Mouse (Mus musculus) right cerebral cortex, postnatal 4 days (tissue): ENCODE data around the gene Gm43552.
A peak's percentile ranks its signal among the peaks of the same experiment; 100 is the strongest.
"Not testable (repeated sequence)": the region's sequence is repeated elsewhere in the genome, so short reads cannot be mapped to it uniquely, and the experiment has no call there.

Experiments used
- DNase-seq: peaks from one replicate; pipeline ENCODE4 v3.0.0-alpha.2; 2022

Gene Gm43552

GRCm38 (mm10) chr5:65492716-65493531, at the start of gene Gm43552:
Gm43552 (minus strand) TSS chr5:65492833.
- DNase-seq: peak; percentile 90

GRCm38 (mm10) chr5:65541889-65542288, 49.3 kb upstream of the Gm43552 start:
- DNase-seq: no peak

GRCm38 (mm10) chr5:65539786-65540185, 47.2 kb upstream of the Gm43552 start:
- no peak for DNase-seq

GRCm38 (mm10) chr5:65538829-65539228, 46.2 kb upstream of the Gm43552 start:
- no peak for DNase-seq

DNA sequence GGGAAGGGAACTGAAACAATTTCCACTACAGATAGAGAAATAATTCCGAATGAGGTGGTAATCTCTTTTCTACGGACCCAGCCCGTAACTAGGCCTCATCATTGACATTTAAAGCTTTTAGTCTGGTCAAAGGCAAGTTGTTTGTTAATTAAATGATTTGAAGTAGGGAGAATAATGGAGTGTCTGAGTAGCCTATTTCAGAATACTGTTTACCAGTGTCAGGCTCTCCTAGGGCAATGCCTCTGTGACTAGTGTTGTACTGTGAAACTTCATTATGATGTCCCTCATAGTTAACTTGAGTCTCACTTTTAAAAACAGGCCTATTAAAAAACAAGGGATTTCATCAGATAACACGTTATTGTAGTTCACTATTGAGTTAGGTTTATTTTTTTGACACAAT, 45.5 kb upstream of the Gm43552 start:
- no peak for DNase-seq

DNA sequence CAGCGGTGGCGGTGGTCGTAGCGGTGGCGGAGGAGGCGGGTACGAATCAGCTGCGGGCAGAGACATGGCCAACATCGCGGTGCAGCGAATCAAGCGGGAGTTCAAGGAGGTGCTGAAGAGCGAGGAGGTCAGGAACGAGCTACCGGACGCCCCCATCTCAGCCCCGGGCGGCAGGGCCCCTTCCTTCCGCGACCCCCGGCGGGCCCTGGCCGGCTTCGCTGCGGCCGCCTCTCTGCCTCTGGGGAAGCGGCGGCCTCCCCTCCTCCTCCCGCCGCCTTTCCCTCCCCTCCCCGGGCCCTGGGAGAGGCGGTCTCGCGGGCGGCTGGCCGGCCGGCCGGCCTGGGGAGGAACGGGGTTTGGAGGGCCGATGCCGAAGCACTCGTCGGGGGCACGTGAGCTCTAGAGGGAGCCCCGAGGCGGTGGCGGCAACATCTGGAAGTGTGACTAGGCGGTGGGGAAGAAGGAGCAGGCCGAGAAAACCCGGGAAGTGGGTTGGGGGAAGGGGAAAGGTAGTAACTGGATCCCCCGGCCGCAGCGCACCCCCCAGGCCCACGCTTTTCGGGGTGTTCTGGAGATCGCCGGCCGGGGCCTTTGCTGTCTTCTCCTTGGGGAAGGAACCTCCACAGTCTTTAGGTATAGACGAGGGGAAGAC, 44.9 kb upstream of the Gm43552 start:
- peak; percentile 42 for DNase-seq

- peak; percentile 96 for DNase-seq
Measured at GRCm38 (mm10) chr5:65536751-65537419, 44.3 kb upstream of the Gm43552 start, which contains the start of the genes Smim14 and Ube2k. Smim14 (minus strand) TSS chr5:65537184. Ube2k (plus strand) TSS chr5:65537233.

DNA sequence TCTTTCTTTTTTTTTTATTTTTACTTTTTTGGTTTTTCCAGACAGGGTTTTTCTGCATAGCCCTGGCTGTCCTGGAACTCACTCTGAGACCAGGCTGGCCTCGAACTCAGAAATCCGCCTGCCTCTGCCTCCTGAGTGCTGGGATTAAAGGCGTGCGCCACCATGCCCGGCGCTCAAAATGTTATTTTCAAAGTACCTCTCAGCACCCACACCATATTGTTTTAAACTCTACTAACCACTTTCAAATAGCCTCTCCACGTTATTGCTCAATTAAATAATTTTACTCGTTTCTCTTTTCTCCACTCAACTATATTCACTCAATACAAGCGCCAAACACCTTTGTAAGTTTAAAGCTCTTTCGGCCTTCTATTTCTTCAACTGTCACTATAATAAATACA, 43.4 kb upstream of the Gm43552 start:
- DNase-seq: not testable (repeated sequence)

DNA sequence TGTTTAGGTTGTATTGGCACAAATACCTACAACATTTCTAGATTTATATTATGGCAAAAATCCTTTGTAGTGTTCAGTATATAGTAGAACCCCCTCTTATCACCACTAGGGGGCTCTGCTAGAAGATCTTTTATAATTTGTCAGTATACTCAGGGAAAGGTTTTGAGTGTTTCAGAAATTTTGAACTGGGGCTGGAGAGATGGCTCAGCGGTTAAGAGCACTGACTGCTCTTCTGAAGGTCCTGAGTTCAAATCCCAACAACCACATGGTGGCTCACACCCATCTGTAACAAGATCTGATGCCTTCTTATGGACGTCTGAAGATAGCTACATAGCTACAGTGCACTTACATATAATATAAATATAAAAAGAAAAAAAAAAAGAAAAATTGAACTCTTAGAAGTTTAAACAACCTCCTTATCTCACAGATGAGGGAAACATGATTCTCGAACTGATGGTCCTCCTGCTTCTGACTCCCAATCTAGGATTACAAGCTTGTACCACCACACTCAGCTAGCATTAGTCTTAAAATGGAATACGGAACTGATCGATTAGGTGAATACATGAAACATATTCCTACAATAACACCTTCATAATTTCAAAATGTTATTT, 42.9 kb upstream of the Gm43552 start:
- no peak for DNase-seq

- DNase-seq: no peak
Measured at GRCm38 (mm10) chr5:65534496-65534895, 41.9 kb upstream of the Gm43552 start.

DNA sequence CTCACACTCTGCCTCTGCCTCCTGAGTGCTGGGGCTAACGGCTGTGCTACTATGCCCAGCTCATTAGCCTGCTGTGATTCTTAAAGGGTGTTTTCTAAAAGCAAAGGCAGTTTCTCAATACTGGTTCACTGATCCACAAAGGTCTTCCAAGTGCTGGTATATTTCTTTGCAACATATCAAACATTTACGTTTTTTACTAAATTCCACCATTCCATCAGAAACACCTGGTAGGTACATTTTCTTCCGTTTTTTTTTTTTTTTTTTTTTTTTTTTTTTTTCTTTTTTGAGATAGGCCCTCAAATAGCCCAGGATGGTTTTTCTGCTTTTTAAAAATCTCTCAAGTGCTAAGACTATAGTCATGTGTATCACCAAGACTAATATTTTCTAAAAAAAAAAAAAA, 38.6 kb upstream of the Gm43552 start:
- DNase-seq: no peak

- DNase-seq: no peak
Measured at GRCm38 (mm10) chr5:65525674-65526443, 33.2 kb upstream of the Gm43552 start.

- DNase-seq: no peak
Measured at GRCm38 (mm10) chr5:65524831-65525230, 32.2 kb upstream of the Gm43552 start.

GRCm38 (mm10) chr5:65521803-65522202, 29.2 kb upstream of the Gm43552 start:
- DNase-seq: no peak

GRCm38 (mm10) chr5:65514635-65515278, 22.1 kb upstream of the Gm43552 start:
- DNase-seq: no peak

- no peak for DNase-seq
Measured at GRCm38 (mm10) chr5:65513506-65513905, 20.9 kb upstream of the Gm43552 start.

DNA sequence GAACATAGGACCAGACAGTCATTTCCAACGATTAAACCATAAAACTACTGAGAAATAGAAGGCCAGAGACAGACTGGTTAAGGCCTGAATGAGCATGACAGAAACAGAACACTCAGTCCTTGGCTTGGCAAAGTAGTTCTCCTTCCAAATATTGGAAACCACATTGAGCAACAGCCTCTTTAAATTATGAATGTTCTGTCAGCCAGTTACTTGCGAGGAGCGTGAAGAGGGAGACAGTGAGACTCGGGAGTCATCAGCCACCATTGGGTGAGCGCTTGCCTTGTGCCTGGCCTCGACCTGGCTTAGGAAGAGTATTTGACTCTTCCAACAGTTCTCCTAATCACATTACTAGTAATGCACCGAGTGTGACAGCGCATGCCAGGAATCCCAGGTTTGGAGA, 15.8 kb upstream of the Gm43552 start:
- DNase-seq: no peak

DNA sequence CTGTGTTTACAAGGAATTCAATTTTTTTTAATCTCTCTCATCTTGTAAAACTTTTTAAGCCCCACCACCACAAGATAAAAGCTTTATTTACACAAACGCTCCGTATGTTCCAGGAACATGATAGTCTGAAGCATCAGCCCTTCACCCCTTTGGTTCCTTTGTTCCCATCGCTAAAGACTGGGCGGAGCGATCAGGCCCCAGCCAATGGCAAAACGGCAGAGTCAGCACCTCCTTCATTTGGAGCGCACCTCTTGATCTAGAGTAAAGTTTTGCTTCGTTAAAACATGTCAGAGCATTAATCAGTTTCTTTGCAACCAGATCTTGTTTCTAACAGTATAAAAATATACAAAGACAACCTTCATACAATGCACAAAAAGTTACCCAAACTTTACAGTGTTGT, 13.2 kb upstream of the Gm43552 start:
- no peak for DNase-seq

- DNase-seq: no peak
Measured at GRCm38 (mm10) chr5:65501407-65501806, 8.8 kb upstream of the Gm43552 start.

DNA sequence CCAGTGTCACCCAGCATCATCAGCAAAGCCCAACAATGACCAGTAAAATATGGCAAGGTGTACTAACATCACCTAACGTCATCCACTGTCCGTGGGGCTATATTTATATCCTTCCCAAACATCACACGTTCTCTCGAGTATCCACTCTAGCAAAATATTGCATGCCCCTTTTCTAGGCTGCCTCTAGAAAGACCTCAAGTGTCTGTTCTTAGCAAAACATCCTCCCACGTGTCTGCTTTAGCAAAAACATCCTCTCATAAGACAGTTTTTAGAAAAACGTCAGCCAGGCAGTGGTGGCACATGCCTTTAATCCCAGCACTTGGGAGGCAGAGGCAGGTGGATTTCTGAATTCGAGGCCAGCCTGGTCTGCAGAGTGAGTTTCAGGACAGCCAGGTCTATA, 7.6 kb upstream of the Gm43552 start:
- DNase-seq: no peak

DNA sequence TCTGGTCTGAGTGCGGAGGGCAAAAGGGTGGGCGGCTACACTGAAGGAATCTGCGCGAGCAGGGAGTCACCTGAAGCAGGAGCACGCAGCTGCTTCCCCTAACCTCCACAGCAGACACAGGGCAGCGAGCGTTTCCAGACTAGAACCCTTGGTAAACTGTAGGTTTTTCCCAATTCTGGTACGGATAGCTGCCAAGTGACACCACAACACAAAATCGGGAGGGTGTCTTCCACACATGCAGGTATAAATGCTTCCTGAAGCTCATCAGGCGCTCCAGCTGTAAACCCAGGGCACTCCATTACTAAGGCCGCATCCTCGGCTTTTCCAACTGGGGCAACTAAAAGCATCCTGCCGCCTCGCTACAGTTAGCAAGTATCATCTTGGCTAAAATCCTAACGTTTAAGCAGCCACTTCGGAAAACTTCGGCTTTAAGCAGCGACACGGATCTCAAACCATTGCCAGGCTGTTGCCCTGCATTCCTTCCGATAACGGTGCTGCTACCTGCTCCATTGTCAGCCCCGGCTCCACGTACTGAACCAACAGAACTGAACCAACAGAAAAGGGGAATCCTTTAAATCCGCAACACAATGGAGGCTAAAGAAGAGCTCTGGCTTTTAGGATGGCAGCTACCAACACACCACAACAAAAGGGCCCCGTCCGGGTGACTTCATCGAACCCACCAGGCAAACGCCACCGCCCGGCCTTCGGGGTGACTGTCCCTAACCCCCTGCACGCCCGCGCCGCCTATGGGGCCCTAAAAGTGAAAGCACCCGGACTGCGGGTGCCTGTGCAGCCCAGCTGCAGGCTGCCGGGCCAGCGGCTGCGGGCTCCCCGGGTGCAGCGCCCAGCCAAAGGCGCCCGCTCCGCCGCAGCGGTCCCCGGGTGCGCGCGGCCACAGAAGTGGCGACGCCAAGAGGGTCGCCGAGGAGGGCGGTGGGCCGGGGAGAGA, 592 bp downstream of the Gm43552 start:
- peak; percentile 67 for DNase-seq
